Mouse (Mus musculus): ENCODE measurements around the gene Ikzf5. TPM values are rescaled to one million over a fixed set of nuclear protein-coding genes. Genes with fewer than 3 reads are reported as not detected.
"Not testable (repeated sequence)": the region's sequence is repeated elsewhere in the genome, so short reads cannot be mapped to it uniquely, and the experiment has no call there.

The Ikzf5 gene
- polyA plus RNA-seq, 1 experiment from 2014 or later, result 16.9 TPM

- peak overlapping the region; percentile 95 for H3K27ac ChIP-seq (ENCODE audit: low read length)
- WGBS, result 23% methylated on average over 10 of the region's 10 CpGs
- peak overlapping the region; percentile 98 for H3K4me3 ChIP-seq (ENCODE audit: low read length)
- no peaks in the 10 kb centered on the region for H3K36me3 ChIP-seq (ENCODE audit: control insufficient read depth, insufficient read depth, low read length)
- H3K9me3 ChIP-seq (ENCODE audit: control insufficient read depth, low read length), result no peaks in the 10 kb centered on the region
- peak; percentile 46 for ATAC-seq (ENCODE audit: low read depth)
- peak overlapping the region; percentile 69 for H3K4me2 ChIP-seq (ENCODE audit: low read depth, low read length)
- H3K9ac ChIP-seq (ENCODE audit: low read length), result peak overlapping the region; percentile 91
- H3K4me1 ChIP-seq (replicated peaks; ENCODE audit: control insufficient read depth, insufficient read depth, low read length), result peaks cover 17% of the 10 kb centered on the region
- H3K27me3 ChIP-seq (ENCODE audit: control insufficient read depth, insufficient read depth, low read depth, low read length), result no peaks in the 10 kb centered on the region
Measured at GRCm38 (mm10) chr7:131411221-131411940, 1.1 kb upstream of the Ikzf5 start.

- H3K36me3 ChIP-seq (ENCODE audit: control insufficient read depth, insufficient read depth, low read length), result no peaks in the 10 kb centered on the region
- H3K27me3 ChIP-seq (ENCODE audit: control insufficient read depth, insufficient read depth, low read depth, low read length), result no peaks in the 10 kb centered on the region
- peak overlapping the region; percentile 98 for H3K9ac ChIP-seq (ENCODE audit: low read length)
- peak overlapping the region; percentile 83 for H3K4me2 ChIP-seq (ENCODE audit: low read depth, low read length)
- H3K4me3 ChIP-seq (ENCODE audit: low read length), result peak overlapping the region; percentile 98
- peaks cover 17% of the 10 kb centered on the region for H3K4me1 ChIP-seq (replicated peaks; ENCODE audit: control insufficient read depth, insufficient read depth, low read length)
- H3K27ac ChIP-seq (ENCODE audit: low read length), result peak overlapping the region; percentile 65
- H3K9me3 ChIP-seq (ENCODE audit: control insufficient read depth, low read length), result no peaks in the 10 kb centered on the region
- 0% methylated on average over 38 of the region's 38 CpGs for WGBS
- ATAC-seq (ENCODE audit: low read depth), result peak; percentile 36
Measured at GRCm38 (mm10) chr7:131409988-131410385, 334 bp downstream of the Ikzf5 start.

GRCm38 (mm10) chr7:131409321-131409987 lies 867 bp downstream of the Ikzf5 start:
- Histone ChIP-seq H3K27ac (ENCODE audit: low read length) (no peak overlapping the region), H3K4me2 (ENCODE audit: low read depth, low read length) (peak overlapping the region; percentile 83), H3K4me1 (replicated peaks; ENCODE audit: control insufficient read depth, insufficient read depth, low read length) (peaks cover 17% of the 10 kb centered on the region), H3K27me3 (ENCODE audit: control insufficient read depth, insufficient read depth, low read depth, low read length) (no peaks in the 10 kb centered on the region), H3K9ac (ENCODE audit: low read length) (peak overlapping the region; percentile 98), H3K4me3 (ENCODE audit: low read length) (peak overlapping the region; percentile 98), H3K9me3 (ENCODE audit: control insufficient read depth, low read length) (no peaks in the 10 kb centered on the region), H3K36me3 (ENCODE audit: control insufficient read depth, insufficient read depth, low read length) (no peaks in the 10 kb centered on the region)
- ATAC-seq (ENCODE audit: low read depth), result no peak
- 3% methylated on average over 16 of the region's 16 CpGs for WGBS

- H3K36me3 ChIP-seq (ENCODE audit: control insufficient read depth, insufficient read depth, low read length), result peaks cover 22% of the 10 kb centered on the region
- not testable (repeated sequence) for ATAC-seq (ENCODE audit: low read depth); H3K9me3 ChIP-seq (ENCODE audit: control insufficient read depth, low read length); H3K9ac ChIP-seq (ENCODE audit: low read length); H3K4me3 ChIP-seq (ENCODE audit: low read length); H3K27ac ChIP-seq (ENCODE audit: low read length); H3K4me1 ChIP-seq (replicated peaks; ENCODE audit: control insufficient read depth, insufficient read depth, low read length); H3K4me2 ChIP-seq (ENCODE audit: low read depth, low read length); H3K27me3 ChIP-seq (ENCODE audit: control insufficient read depth, insufficient read depth, low read depth, low read length)
- 76% methylated on average over 6 of the region's 7 CpGs for WGBS
Measured at GRCm38 (mm10) chr7:131391761-131392160, 18.6 kb downstream of the Ikzf5 start.

- Histone ChIP-seq H3K4me1 (replicated peaks; ENCODE audit: control insufficient read depth, insufficient read depth, low read length) (peaks cover 3% of the 10 kb centered on the region; the same call in 1 of the 2 replicates), H3K9me3 (ENCODE audit: control insufficient read depth, low read length) (no peaks in the 10 kb centered on the region), H3K27ac (ENCODE audit: low read length) (no peak overlapping the region; the same call in 1 of the 2 replicates), H3K27me3 (ENCODE audit: control insufficient read depth, insufficient read depth, low read depth, low read length) (no peaks in the 10 kb centered on the region), H3K36me3 (ENCODE audit: control insufficient read depth, insufficient read depth, low read length) (no peaks in the 10 kb centered on the region), H3K4me3 (ENCODE audit: low read length) (peak overlapping the region; percentile 78), H3K9ac (ENCODE audit: low read length) (peak overlapping the region; percentile 92), H3K4me2 (ENCODE audit: low read depth, low read length) (peak overlapping the region; percentile 71)
- no peak for ATAC-seq (ENCODE audit: low read depth)
- WGBS, result 71% methylated on average over 9 of the region's 9 CpGs
Measured at GRCm38 (mm10) chr7:131371880-131372651, 38.3 kb downstream of the Ikzf5 start.

GRCm38 (mm10) chr7:131371470-131371860 lies 38.9 kb downstream of the Ikzf5 start:
- Histone ChIP-seq H3K36me3 (ENCODE audit: control insufficient read depth, insufficient read depth, low read length) (no peaks in the 10 kb centered on the region), H3K4me3 (ENCODE audit: low read length) (peak overlapping the region; percentile 78), H3K4me1 (replicated peaks; ENCODE audit: control insufficient read depth, insufficient read depth, low read length) (peaks cover 3% of the 10 kb centered on the region; the same call in 1 of the 2 replicates), H3K9me3 (ENCODE audit: control insufficient read depth, low read length) (no peaks in the 10 kb centered on the region), H3K9ac (ENCODE audit: low read length) (peak overlapping the region; percentile 92), H3K4me2 (ENCODE audit: low read depth, low read length) (peak overlapping the region; percentile 71), H3K27ac (ENCODE audit: low read length) (peak overlapping the region; percentile 99), H3K27me3 (ENCODE audit: control insufficient read depth, insufficient read depth, low read depth, low read length) (no peaks in the 10 kb centered on the region)
- 5% methylated on average over 9 of the region's 9 CpGs for WGBS
- no peak; the same call in 1 of the 2 replicates for ATAC-seq (ENCODE audit: low read depth)

- WGBS, result 4% methylated on average over 47 of the region's 47 CpGs
- ATAC-seq (ENCODE audit: low read depth), result peak; percentile 98
- H3K27me3 ChIP-seq (ENCODE audit: control insufficient read depth, insufficient read depth, low read depth, low read length), result no peaks in the 10 kb centered on the region
Measured at GRCm38 (mm10) chr7:131370648-131371469, 39.5 kb downstream of the Ikzf5 start, which contains the start of gene Pstk. Pstk (plus strand) TSS chr7:131371141.

GRCm38 (mm10) chr7:131364131-131364530 lies 46.2 kb downstream of the Ikzf5 start:
- Histone ChIP-seq H3K4me1 (replicated peaks; ENCODE audit: control insufficient read depth, insufficient read depth, low read length) (peaks cover 13% of the 10 kb centered on the region), H3K4me2 (ENCODE audit: low read depth, low read length) (no peak overlapping the region), H3K27ac (ENCODE audit: low read length) (no peak overlapping the region), H3K27me3 (ENCODE audit: control insufficient read depth, insufficient read depth, low read depth, low read length) (no peaks in the 10 kb centered on the region), H3K9me3 (ENCODE audit: control insufficient read depth, low read length) (no peaks in the 10 kb centered on the region), H3K4me3 (ENCODE audit: low read length) (no peak overlapping the region), H3K9ac (ENCODE audit: low read length) (no peak overlapping the region), H3K36me3 (ENCODE audit: control insufficient read depth, insufficient read depth, low read length) (peaks cover under 1% of the 10 kb centered on the region; the same call in 1 of the 2 replicates)
- WGBS, result 74% methylated on average over 8 of the region's 8 CpGs
- no peak for ATAC-seq (ENCODE audit: low read depth)

More at GRCm38 (mm10) chr7:131370648-131371469, 39.5 kb downstream of the Ikzf5 start, which contains the start of gene Pstk:
- Histone ChIP-seq H3K36me3 (ENCODE audit: control insufficient read depth, insufficient read depth, low read length) (no peaks in the 10 kb centered on the region), H3K4me2 (ENCODE audit: low read depth, low read length) (peak within 1 kb of the TSS; percentile 71), H3K9me3 (ENCODE audit: control insufficient read depth, low read length) (no peaks in the 10 kb centered on the region), H3K4me3 (ENCODE audit: low read length) (peak within 1 kb of the TSS; percentile 78), H3K4me1 (replicated peaks; ENCODE audit: control insufficient read depth, insufficient read depth, low read length) (peaks cover 3% of the 10 kb centered on the region; the same call in 1 of the 2 replicates), H3K9ac (ENCODE audit: low read length) (peak within 1 kb of the TSS; percentile 92), H3K27ac (ENCODE audit: low read length) (peak within 1 kb of the TSS; percentile 99)
